Mouse (Mus musculus): ENCODE measurements around the gene Aplp2.

DNA sequence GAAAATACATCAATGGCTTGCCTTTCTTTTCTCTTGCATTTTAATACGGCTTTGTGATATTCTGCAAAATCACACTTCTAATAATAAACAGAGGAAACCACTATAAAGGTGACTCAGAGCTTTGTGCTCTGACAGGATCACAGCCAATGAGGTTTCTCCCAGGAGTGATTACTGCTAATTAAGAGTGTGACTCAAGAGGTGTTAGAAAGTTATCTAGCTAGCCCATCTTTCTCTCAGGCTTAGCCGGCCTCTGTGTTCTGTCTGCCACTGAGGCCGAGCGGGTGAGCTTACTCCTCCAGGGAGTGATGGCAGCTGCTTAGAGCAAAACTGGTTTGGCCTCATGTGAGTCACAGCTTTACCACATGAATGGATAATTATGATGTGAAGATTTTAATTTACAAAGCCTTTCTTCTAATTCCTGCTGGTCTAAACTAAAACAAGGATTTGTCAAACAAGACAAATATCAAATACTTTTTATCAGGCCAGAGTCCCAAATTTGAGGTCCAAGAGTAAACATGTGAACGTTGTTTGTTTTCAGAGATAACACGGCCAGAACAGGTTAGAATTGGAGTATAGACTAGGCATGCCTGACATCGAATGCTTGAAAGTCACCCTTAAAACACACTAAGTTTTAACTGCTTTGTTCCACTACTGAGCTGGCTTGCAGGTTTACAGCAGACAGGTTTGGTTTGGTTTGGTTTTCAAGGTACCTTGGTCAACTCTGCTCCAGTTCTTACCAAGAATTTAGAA is 6.2 kb upstream of the Aplp2 start:
- no peak for TF ChIP-seq CTCF (IDR thresholded peaks at IDR 0.05; ENCODE audit: insufficient read depth, low read length)
- no peak for TF ChIP-seq POLR2A (IDR thresholded peaks at IDR 0.05; ENCODE audit: borderline replicate concordance, extremely low read depth, low read depth, low read length)
